Mouse (Mus musculus): ENCODE data around the gene Clic4. TPM values are rescaled to one million over a fixed set of nuclear protein-coding genes. Genes with fewer than 3 reads are reported as not detected.

The Clic4 gene
- polyA plus RNA-seq, 1 experiment from 2014 or later, result 171 TPM

DNA sequence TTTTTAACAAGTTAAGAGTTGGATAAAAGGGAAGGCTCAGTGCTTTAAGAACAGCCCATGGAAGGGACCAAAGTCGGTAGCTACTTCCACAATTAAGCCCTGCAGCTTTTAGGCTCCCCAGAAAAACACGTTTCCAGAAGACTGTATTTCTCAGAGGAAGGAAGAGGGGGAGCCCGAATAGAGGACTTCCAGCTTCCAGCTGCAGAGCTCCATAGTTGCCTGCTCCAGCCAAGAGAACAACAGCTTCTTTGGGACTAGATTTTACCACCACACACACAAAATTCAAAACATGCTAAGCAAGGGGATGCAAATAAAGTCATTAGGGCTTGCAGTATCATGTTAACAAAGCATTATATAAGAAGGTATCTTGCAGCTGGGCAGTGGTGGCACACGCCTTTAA, 42.7 kb downstream of the Clic4 start:
- Histone ChIP-seq H3K4me3 (no peak overlapping the region), H3K27me3 (no peaks in the 10 kb centered on the region), H3K4me1 (no peaks in the 10 kb centered on the region), H3K27ac (no peak overlapping the region), H3K36me3 (peaks cover 9% of the 10 kb centered on the region), H3K9ac (no peak overlapping the region), H3K9me3 (no peaks in the 10 kb centered on the region), H3K4me2 (replicated peaks) (no peak overlapping the region)
- no peak for ATAC-seq (ENCODE audit: insufficient number of reproducible peaks, insufficient read depth, low FRiP score, low TSS enrichment)
- 66% methylated on average over 4 of the region's 4 CpGs for WGBS

DNA sequence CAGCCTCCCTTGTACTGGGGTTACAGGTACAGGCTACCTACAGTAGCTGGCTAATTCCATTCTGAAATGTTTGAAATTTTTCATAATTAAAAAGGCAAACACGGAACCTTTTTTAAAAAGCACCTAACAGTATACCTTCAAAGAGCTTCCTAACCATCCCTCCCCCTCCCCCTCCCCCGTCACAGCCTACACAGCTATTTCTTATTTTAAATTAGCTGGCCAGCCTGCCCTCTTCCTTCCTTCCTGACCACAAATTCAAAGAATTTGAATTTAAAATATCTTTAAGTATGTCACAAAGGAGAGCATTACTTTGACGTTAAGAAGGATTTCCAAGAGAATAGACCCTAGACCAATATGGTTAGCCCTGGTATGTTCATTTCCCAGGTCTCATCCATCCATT, 44.5 kb downstream of the Clic4 start:
- no peak overlapping the region for H3K4me2 ChIP-seq (replicated peaks)
- H3K36me3 ChIP-seq, result peaks cover 26% of the 10 kb centered on the region
- H3K4me1 ChIP-seq, result 0 out of 2 replicates have a peak, but pooled peaks cover 2% of the 10 kb centered on the region
- H3K9me3 ChIP-seq, result no peaks in the 10 kb centered on the region
- H3K9ac ChIP-seq, result no peak overlapping the region
- ATAC-seq (ENCODE audit: insufficient number of reproducible peaks, insufficient read depth, low FRiP score, low TSS enrichment), result no peak
- no peaks in the 10 kb centered on the region for H3K27me3 ChIP-seq
- no peak overlapping the region for H3K27ac ChIP-seq
- H3K4me3 ChIP-seq, result no peak overlapping the region
- 83% methylated on average over 3 of the region's 3 CpGs for WGBS

DNA sequence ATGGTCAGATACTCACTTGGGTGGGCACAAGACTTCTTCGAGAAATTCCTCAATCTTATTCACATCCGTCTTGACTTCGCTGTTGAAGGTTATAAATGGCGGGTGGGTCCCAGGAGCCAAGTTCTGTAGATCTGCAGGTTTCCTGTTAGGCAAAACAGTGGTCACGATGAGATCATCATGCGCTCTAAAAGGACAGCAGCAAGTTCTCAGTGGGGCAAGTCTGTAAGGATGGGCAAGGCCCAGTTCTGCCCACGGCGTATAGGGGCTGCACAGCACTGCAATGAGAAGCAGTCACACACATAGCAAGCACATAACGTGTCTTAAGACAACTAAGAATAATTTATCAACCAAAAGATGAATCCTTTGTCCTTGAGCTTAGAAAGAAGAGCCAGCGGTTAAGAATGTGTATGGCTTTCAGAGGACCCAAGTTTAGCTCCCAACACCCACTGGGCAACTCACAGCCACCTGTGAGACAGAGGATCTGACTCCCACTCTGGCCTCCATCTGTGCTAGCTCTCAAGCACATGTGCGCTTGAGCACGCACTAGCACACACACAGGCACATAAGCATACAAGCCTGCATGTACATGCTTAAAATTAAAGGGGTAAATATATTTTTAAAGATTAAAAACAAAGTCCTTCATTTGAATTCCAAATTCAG, 46.5 kb downstream of the Clic4 start:
- Histone ChIP-seq H3K4me3 (no peak overlapping the region), H3K9ac (no peak overlapping the region), H3K4me2 (replicated peaks) (no peak overlapping the region), H3K9me3 (no peaks in the 10 kb centered on the region), H3K4me1 (0 out of 2 replicates have a peak, but pooled peaks cover 2% of the 10 kb centered on the region), H3K36me3 (peaks cover 45% of the 10 kb centered on the region), H3K27me3 (no peaks in the 10 kb centered on the region), H3K27ac (no peak overlapping the region)
- no peak for ATAC-seq (ENCODE audit: insufficient number of reproducible peaks, insufficient read depth, low FRiP score, low TSS enrichment)
- 96% methylated on average over 12 of the region's 12 CpGs for WGBS

DNA sequence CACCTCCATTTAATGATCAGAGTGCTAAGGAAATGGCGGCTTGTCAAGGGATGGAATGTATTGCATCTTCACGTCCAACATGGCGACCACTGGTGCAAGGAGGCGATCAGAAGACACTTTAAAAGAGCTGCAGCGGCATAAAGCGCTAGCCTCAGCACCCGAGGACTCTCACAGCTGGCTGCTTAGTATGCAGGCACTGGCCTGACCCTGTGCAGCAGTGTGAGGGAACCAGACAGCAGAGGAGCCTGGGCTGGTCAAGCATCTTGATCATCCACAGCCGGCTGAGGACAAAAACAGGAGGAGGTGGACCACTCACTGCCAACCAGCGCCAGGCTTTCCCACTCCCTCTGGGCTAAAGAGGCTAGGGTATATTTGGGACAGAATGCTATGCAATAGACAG, 48.8 kb downstream of the Clic4 start:
- WGBS, result 90% methylated on average over 9 of the region's 9 CpGs
- no peak overlapping the region for H3K4me3 ChIP-seq
- no peaks in the 10 kb centered on the region for H3K9me3 ChIP-seq
- no peak overlapping the region for H3K27ac ChIP-seq
- no peaks in the 10 kb centered on the region for H3K27me3 ChIP-seq
- peaks cover 54% of the 10 kb centered on the region for H3K36me3 ChIP-seq
- no peak overlapping the region for H3K4me2 ChIP-seq (replicated peaks)
- no peak overlapping the region for H3K9ac ChIP-seq
- H3K4me1 ChIP-seq, result 0 out of 2 replicates have a peak, but pooled peaks cover 2% of the 10 kb centered on the region
- ATAC-seq (ENCODE audit: insufficient number of reproducible peaks, insufficient read depth, low FRiP score, low TSS enrichment), result no peak

DNA sequence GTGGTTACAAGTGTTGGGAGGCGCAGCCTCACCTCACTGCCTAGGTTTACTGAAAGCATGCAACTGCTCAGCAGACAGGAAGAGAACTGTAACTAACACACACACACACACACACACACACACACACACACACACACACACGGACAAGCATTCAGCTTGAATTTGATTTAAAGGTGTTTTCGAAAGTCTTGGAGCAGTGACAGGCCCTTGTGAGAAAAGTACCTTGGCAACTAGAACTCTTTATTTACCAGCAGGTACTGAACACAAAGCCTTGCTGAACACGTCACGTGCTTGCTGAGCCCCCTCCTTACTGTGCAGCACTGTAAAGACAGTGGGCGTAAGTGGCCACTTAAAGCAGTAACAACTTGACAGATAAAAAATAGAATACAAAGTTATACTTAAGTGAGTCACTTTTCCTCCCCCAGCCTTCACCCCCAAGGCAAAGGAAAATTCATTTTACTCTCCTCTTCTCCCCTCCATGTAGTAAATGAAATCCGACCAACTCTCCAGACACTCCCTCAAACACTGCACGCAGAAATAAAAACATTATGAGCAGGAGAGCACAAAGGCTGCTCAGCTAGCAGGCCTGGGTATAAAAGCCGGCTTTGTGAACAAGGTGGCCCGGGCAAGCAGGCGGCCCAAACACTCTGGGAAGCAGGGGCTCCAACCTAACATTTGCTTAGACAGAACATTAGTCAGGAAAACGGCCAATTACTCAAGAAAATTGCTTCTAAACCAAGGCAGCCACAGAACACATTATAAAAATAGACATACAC, 50.8 kb downstream of the Clic4 start:
- WGBS, result 74% methylated on average over 12 of the region's 12 CpGs
- Histone ChIP-seq H3K9ac (no peak overlapping the region), H3K27me3 (no peaks in the 10 kb centered on the region), H3K4me1 (0 out of 2 replicates have a peak, but pooled peaks cover 2% of the 10 kb centered on the region), H3K27ac (peak overlapping the region; percentile 46; the same call in 1 of the 2 replicates), H3K4me2 (replicated peaks) (no peak overlapping the region), H3K4me3 (no peak overlapping the region), H3K36me3 (peaks cover 72% of the 10 kb centered on the region), H3K9me3 (no peaks in the 10 kb centered on the region)
- ATAC-seq (ENCODE audit: insufficient number of reproducible peaks, insufficient read depth, low FRiP score, low TSS enrichment), result no peak

DNA sequence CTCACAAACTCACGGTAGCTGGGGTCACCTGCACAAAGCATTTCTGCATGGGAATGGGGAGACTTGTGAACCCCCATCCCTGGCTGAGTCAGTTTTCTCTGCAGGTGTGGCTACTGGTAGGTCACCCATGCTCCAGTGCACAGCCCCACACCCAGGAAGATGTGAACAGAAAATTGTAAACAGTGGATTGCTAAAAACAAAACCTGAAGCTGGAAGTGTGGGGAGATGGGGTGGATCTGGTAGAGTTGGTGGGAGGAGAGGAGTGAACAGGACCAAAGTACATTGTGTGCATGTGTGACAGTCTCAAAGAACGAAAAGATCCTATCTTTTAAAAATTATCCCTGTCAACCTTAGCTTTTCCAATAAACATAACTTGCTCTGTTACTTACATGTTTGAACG, 52.0 kb downstream of the Clic4 start:
- ATAC-seq (ENCODE audit: insufficient number of reproducible peaks, insufficient read depth, low FRiP score, low TSS enrichment), result no peak
- Histone ChIP-seq H3K4me2 (replicated peaks) (no peak overlapping the region), H3K27ac (no peak overlapping the region), H3K27me3 (no peaks in the 10 kb centered on the region), H3K4me3 (no peak overlapping the region), H3K9ac (no peak overlapping the region), H3K4me1 (0 out of 2 replicates have a peak, but pooled peaks cover 2% of the 10 kb centered on the region), H3K9me3 (no peaks in the 10 kb centered on the region), H3K36me3 (peaks cover 78% of the 10 kb centered on the region)
- WGBS, result 79% methylated on average over 3 of the region's 3 CpGs

DNA sequence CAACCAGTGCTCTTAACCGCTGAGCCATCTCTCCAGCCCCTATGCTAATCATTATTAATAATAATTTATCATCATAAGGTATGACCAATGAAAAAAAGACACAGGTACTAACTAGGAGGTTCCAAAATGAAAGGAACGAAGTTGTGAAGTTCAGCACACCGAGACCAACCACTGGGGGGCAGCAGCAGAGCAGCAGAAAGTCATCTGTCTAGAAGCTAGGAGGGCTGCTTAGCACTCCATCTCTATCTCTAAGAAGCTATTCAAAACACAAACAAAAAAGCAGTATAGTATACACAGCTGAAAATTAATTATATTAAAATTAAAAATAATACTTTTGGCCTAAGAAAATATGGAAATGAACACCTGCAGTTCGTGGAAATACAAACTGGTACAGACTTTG, 53.0 kb downstream of the Clic4 start:
- Histone ChIP-seq H3K4me1 (0 out of 2 replicates have a peak, but pooled peaks cover 2% of the 10 kb centered on the region), H3K27ac (no peak overlapping the region), H3K36me3 (peaks cover 81% of the 10 kb centered on the region), H3K4me2 (replicated peaks) (no peak overlapping the region), H3K9me3 (no peaks in the 10 kb centered on the region), H3K27me3 (no peaks in the 10 kb centered on the region), H3K9ac (no peak overlapping the region), H3K4me3 (no peak overlapping the region)
- WGBS, result 55% methylated on average over 4 of the region's 4 CpGs
- ATAC-seq (ENCODE audit: insufficient number of reproducible peaks, insufficient read depth, low FRiP score, low TSS enrichment), result no peak

DNA sequence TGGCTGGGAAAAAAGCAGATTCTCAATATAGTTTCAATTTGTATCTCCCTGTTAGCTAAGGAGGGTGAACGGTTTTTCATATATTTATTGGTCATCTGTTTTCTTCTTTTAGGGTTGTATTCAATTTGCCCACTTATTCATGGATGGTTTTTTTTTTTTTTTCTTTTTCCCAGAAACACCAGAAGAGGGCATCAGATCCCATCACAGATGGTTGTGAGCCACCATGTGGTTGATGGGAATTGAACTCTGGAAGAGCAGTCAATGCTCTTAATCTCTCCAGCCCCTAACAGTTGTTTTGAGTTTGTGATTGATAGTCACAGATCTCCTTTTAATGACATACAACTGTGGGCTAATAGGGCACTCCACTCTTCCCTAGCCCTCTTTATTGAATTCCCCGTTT, 62.8 kb downstream of the Clic4 start:
- ATAC-seq (ENCODE audit: insufficient number of reproducible peaks, insufficient read depth, low FRiP score, low TSS enrichment), result no peak
- H3K36me3 ChIP-seq, result peaks cover 13% of the 10 kb centered on the region; the same call in 1 of the 2 replicates

DNA sequence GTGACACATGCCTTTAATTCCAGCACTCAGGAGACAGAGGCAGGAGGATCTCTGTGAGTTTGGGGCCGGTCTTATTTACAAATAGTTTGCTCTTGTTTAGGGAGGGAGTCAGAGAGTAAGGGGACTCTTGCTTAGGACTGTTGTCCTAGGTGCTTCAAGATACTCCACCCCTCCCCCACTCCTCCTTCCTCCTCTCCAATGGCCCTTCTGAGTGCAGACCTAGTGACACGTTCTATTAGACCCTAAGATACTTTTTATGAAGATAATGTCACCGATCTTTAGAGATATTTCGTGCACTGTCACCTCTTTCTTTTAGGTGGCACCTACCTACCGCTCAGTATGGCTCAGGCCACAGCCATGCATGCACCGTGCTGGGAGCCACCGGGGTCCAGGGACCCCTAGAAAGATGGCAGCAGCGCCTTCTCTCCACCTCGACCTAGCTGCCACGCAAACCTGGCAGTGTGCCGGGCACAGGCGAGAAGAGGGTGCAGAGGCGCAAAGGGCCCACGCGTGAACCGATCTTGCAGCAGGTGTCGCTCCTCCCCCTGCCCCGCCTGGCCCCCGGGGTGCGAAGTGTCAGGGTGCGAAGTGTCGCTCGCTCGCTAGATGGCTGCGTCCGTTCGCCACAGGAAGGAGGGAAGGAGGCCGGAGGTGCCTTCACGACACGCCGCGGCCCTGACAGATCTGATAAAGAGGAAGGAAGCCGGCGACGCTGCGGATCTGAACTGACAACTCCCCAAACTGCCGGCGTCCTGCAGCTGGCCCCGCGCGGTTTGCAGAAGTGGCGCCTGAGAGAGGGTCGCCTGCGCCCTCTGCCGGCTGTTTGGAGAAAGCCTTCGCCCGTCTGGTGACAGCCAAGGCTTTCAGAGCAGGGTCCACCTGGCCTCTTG, 66.7 kb downstream of the Clic4 start:
- no peak overlapping the region for H3K27ac ChIP-seq
- peaks cover 5% of the 10 kb centered on the region; the same call in 1 of the 2 replicates for H3K9me3 ChIP-seq
- peak overlapping the region; percentile 68 for H3K4me2 ChIP-seq (replicated peaks)
- H3K9ac ChIP-seq, result peak overlapping the region; percentile 47; the same call in 1 of the 2 replicates
- 2% methylated on average over 42 of the region's 47 CpGs for WGBS
- H3K4me1 ChIP-seq, result peaks cover 14% of the 10 kb centered on the region; the same call in 1 of the 2 replicates
- peaks cover 39% of the 10 kb centered on the region for H3K27me3 ChIP-seq
- H3K36me3 ChIP-seq, result no peaks in the 10 kb centered on the region
- H3K4me3 ChIP-seq, result peak overlapping the region; percentile 33
- peak; percentile 48; the same call in 1 of the 2 replicates for ATAC-seq (ENCODE audit: insufficient number of reproducible peaks, insufficient read depth, low FRiP score, low TSS enrichment)

More for the DNA sequence above, 62.8 kb downstream of the Clic4 start:
- Histone ChIP-seq H3K4me3 (no peak overlapping the region), H3K27ac (no peak overlapping the region), H3K9ac (no peak overlapping the region), H3K4me2 (replicated peaks) (no peak overlapping the region), H3K27me3 (peaks cover 20% of the 10 kb centered on the region), H3K4me1 (peaks cover 6% of the 10 kb centered on the region; the same call in 1 of the 2 replicates), H3K9me3 (peaks cover 5% of the 10 kb centered on the region; the same call in 1 of the 2 replicates)
- 71% methylated on average over 2 of the region's 2 CpGs for WGBS

DNA sequence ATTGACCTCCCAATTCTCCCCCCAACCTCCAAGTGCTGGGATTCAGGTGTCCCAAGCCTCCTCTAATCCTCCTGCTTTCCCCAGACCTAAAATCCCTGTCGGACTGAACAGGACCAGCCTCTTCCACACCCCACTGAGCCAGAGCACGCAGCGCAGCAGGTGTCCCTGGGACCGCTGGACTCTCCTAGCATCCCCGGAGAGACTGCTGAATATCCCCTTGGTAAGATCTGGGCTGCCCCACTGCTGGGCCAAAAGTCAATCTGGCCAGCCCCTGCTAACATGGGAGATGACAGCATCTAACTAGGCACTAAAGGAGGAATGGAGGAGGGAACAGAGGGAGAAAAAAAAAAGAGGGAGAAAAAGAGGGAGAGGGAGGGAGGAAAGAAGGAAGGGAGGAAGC, 67.4 kb downstream of the Clic4 start:
- WGBS, result 18% methylated on average over 5 of the region's 5 CpGs
- Histone ChIP-seq H3K27me3 (peaks cover 39% of the 10 kb centered on the region), H3K4me2 (replicated peaks) (no peak overlapping the region)

DNA sequence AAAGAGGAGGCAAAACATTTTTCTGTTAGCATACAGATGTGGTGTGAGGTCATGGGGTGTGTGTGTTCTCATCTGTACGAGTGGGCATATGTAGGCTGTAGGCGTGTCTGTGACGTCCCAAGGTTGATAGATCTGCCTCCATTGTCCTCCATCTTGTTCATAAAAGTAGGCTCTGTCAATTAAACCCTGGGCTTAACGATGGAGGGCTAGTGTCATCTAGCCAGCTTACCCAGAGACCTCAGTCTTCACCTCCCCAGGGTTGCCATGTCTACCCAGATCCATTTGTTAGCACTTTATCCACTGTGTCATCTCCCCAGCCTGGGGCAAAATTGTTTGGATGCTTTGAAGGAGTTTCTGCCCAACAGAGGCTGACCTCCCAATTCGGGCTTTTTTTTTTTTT, 67.9 kb downstream of the Clic4 start:
- Histone ChIP-seq H3K36me3 (no peaks in the 10 kb centered on the region), H3K4me2 (replicated peaks) (no peak overlapping the region), H3K27ac (no peak overlapping the region), H3K27me3 (peaks cover 39% of the 10 kb centered on the region), H3K9me3 (no peaks in the 10 kb centered on the region), H3K4me3 (no peak overlapping the region), H3K4me1 (peaks cover 14% of the 10 kb centered on the region; the same call in 1 of the 2 replicates), H3K9ac (no peak overlapping the region)
- ATAC-seq (ENCODE audit: insufficient number of reproducible peaks, insufficient read depth, low FRiP score, low TSS enrichment), result no peak
- WGBS, result 48% methylated on average over 5 of the region's 5 CpGs

More for the DNA sequence above, 67.4 kb downstream of the Clic4 start:
- Histone ChIP-seq H3K4me1 (peaks cover 14% of the 10 kb centered on the region; the same call in 1 of the 2 replicates), H3K36me3 (no peaks in the 10 kb centered on the region), H3K4me3 (no peak overlapping the region), H3K9ac (no peak overlapping the region), H3K27ac (no peak overlapping the region), H3K9me3 (0 out of 2 replicates have a peak, but pooled peaks cover under 1% of the 10 kb centered on the region)
- no peak for ATAC-seq (ENCODE audit: insufficient number of reproducible peaks, insufficient read depth, low FRiP score, low TSS enrichment)
